Mouse (Mus musculus) B cell, adult 2 months (primary cell): ENCODE data around the gene Lmf1.
A peak's percentile ranks its signal among the peaks of the same experiment; 100 is the strongest.

ENCODE experiments used
- DNase-seq, 2 experiments: peaks; one replicate each; pipeline ENCODE4 v3.0.0; 2022

The Lmf1 gene

GRCm38 (mm10) chr17:25578920-25579319, at the start of gene Lmf1:
Gene Lmf1, plus strand, starts transcription at chr17:25579085.
- peak; percentile 99 for DNase-seq

DNA sequence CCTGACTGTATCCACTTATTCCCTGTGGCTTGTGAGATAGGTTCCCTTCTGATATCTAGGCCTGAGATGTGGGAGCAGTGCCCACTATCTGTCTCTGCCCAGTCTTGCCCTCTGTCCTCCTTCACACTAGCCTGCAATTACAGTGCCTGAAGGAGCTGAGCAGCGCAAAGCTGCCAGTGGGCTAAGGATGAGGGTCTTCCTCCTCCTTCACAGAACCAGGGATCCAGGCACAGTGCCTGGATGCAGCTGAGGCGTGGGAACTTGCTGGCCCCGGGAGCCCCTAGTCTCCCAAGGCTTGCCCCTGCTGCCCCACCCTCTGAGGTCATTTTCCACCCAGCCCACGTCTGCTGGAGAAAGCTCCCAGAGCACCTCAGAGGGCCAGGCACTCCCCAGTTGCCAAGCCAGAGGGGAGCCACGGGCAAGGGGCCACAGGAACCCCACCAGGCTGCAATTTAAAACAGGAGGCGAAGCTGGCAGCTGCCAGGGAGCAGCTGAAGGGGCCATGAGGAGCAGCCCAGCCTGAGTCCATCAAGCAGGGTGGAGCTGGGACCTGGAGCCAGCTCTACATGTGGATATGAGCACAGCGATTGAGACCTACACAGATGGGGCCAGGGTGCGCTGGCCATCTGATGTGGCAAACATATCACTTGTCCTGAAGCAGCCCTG, 48.4 kb upstream of the Lmf1 start:
- DNase-seq: no peak

DNA sequence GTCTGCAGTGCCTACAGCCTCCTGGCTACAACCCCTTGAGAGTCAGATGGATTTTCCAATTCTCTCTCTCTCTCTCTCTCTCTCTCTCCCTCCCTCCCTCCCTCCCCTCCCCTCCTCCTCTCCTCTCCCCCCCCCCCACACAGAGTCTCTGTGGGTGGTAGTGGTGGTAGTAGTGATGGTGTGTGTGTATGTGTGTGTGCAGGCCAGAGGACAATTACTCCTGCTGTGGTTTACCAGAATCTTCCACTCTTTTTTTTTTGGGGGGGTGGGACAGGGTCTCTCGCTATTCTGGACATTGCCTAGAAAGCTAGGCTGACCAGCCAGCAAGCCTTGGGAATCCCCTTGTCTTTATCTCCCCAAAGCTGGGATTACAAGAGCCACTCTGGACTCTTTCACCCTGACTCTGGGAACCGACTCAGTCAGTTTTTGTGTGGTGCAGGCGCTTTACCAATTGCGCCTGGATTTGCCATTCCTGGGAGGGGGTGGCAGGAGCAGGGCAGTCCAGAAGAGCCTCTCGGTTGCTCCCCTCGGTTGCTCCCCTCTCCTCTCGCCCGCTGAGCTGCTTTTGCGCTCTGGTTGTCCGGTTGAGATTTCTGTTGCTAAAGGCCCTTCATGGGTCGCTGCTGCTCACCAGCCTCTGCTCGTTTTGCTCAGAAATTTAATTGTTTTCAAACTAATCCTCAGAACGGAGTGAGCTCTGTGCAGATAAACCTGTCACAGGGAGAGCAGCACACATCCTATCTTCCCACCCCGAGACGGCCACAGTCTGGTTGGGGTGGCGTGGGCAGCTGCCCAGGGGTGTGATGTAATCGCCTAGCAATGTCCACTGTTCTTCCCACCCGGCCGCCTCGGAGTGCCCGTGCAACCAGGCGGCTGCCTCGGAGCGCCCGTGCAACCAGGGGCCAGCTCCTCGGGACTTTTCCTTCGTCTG, 39.7 kb upstream of the Lmf1 start:
- DNase-seq: no peak

DNA sequence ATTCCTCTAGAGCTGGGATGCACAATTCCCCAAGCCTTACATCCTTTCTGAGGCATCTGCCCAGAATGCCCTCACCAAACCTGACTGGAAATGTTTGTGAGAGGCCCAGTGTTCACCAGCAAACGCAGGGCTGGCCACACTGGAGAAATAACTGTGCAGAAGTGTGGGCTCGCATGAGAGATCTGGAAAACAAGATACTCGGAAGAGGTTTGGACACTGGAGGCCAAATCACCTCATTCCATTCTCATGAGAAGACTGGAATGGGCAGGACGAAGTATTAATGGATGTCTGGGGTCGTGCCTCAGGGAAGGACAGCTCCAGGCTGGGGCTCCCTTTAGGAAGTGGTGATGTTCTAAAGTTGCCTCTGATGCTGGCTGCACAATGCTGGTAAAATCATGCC, 38.2 kb upstream of the Lmf1 start:
- DNase-seq: no peak

DNA sequence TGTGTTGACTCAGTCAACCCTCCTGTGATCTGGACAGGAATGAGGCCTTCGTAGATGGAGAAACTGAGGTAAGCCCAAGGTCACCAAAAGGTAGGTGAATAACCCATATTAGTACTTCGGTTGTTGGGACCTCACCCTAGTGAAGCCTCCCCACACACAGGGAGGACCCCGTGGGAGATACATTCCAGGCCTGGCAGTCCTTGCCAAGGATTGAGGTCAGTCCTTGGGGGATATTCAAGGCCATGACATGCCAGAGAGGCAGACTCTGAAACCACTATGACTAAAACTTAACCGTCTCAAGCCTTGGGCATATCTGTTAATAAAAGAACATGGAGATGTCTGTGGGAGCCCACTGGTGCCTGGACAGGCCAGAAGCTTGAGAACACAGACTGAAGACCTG, 37.1 kb upstream of the Lmf1 start:
- no peak for DNase-seq

GRCm38 (mm10) chr17:25547026-25547425, 31.9 kb upstream of the Lmf1 start:
- DNase-seq: no peak

DNA sequence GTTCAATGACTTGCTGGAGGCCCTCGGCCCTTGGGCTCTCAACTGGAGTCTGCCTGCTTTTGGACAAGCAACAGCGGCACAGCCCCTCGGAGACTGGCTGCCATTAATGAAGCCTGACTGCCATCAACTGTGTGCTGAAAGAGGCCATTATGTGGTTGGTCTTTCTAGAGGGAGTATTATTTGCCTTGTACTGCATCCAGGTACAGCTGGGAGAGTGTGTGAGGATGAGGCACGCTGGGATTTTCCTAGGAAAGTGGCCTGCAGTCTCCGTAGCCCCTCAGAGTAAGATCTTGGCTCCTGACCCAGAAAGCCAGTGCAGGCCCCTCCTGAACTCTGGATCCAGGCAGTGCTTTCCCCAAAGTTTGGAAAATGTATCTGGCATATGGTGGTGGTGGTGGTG, 28.9 kb upstream of the Lmf1 start:
- no peak for DNase-seq

DNA sequence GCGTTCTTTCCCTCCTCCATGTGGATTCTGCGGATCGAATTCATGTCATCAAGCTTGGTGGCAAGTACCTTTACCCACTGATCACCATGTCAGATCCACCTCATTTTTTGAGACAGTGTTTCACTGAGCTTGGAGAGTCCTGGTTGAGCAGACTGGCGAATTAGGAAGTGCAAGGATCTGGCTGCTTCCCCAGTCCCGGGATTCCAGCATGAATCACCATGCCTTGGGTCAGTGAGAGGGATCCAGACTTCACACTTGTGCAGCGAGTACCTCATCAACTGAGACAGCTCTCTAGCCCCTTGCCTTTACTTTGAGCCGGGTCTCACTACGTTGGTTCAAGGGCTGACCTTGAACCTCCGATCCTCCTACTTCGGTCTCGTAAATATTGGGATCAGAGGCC, 27.6 kb upstream of the Lmf1 start:
- DNase-seq: no peak

- no peak for DNase-seq
Measured at GRCm38 (mm10) chr17:25555159-25555558, 23.7 kb upstream of the Lmf1 start.

DNA sequence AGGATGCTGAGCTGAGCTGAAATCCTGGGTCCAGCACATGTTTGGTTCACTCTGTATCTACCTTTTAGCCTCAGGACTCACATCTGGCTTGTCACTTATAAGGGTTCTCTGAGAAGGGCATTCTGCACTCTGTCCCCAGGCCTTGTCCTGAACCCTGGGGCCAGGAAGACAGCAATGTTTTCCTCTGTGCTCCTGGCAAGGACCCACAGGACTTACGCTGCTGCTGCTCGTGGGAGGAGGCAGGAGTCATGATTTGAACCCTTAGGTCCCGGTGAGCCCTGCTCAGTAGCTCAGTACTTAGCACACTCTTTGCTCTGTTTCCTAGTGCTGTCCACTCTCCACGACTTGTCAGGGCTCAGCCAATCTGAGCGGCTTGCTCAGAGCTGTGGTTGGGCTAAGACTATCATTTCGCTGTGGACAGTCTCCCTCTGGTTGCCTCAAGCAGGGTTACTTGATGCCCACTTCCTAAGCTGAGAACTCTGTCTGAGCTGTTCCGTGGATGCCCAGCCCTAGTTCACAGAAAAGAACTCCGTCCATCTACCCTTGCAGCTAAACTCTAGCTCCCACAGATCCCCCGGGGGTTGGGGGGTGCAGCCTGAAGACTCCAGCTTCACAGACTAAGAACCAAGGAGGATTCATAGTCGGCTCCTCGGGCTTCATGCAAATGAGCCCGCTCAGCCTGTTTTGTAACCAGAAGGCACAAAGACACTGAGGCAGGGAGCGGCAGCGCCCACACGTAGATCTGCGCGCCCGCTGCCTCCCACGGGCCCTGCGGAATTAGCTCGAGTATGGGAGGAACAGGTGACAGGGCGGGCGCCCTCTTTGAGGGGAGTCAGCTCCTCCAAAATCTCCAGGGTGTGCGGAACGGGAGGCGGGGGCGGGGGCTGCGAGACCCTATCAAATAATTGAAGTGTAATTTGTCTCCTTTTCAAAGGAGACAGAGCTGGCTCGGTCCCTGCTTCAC, 22.9 kb upstream of the Lmf1 start:
- no peak for DNase-seq

GRCm38 (mm10) chr17:25556630-25557354, 22.1 kb upstream of the Lmf1 start:
- DNase-seq: no peak

- DNase-seq: no peak
Measured at GRCm38 (mm10) chr17:25559634-25560033, 19.3 kb upstream of the Lmf1 start.

DNA sequence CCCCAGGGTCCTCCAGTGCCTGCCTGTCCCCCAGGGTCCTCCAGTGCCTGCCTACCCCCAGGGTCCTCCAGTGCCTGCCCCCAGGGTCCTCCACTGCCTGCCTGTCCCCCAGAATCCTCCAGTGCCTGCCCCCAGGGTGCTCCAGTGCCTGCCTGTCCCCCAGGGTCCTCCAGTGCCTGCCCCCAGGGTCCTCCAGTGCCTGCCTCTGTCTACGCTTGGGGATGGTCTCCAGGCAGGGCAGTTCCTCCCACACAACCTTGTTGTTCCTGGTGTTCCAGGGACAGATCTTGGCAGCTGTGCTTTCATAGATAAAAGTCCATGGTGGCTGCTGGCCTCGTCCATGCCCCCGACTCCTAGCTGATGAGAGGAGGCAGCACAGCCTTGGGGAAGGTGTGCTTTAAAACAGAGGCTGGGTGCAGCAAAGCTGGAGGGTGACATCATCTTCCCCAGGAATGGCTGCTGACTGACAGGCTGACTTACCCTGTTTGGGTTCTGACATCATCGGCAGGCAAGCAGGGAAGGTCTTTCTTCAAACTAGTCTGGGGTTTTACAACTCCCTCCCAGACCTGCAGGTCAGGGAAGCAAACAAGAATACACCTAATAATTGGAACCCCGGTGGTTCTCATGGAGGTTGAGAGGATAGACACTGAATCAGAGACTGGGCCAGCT, 18.2 kb upstream of the Lmf1 start:
- DNase-seq: no peak

DNA sequence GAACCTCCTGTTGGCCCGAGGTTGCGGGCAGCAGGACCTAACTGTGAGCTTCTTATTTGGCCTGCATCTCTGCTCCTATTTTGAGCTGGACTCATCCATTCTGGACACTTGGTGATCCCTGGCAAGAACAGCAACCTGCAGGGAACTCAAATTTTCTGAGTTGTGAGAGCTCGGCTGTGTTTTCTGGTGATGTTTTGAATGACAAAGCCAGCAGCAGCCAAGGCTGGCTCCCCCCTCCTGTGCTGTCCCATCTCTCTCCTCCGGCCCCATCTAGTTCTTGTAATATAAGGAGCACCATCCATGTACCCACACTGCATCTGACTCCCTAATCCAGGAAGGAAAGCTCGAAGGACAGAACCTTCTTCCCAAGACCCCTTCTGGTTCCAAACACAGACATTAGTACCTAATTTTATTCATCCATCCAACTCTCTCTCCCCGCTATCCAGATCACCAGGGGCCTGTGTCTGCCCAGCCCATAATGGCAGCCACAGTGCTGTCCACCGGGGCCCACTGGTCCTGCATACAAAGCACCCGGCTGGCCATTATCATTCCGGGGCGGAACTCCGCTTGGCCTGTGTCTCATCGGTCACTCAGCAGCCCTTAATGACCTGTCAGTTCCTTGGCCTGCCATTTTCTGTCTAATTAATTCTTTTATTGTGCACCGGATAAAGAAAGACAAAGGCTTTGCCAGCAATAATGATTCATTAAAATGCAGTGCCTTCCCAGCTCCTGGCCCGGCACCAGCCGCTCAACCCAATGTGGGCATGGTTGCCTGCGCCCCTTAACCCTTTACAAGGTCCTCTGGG, 17.5 kb upstream of the Lmf1 start:
- no peak for DNase-seq

DNA sequence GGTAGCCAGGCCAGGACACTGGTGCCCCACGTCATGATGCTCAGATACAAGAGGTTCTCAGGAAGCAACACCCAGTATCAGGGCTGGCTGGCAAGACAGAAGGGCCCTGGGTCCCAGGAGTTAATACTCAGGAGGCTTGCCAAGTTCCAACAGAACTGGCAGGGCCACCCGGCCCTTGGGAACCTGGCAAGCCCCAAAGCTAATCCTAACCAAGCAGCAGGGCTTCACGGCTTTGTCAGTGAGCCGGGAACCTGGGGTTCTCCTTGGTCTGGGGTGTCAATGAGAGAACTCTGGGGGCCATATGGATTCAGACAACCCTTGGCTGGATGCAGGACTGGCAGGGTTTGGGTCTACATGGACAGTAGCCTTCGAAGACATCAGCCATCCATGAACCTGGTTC, 14.4 kb upstream of the Lmf1 start:
- no peak for DNase-seq

DNA sequence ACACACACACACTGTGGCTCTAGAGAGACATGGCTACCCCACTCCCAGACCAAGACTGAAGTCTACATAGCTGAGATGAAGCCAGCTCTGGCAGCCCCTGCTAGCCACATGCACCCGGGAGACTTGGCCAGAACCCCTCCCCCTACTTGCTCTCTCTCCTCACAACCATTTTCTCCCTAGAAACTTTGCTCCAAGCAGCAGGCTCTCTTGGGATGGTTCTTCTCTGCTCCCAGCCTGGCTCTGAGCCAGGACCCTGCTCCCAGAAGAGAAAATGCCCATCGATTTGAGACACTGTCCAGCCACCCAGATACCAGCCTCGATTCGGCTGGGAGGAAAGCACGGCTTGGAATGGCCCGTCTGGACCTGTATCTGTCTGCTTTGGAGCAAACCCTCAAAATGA, 13.6 kb upstream of the Lmf1 start:
- DNase-seq: no peak

- DNase-seq: no peak
Measured at GRCm38 (mm10) chr17:25565860-25566600, 12.9 kb upstream of the Lmf1 start.

DNA sequence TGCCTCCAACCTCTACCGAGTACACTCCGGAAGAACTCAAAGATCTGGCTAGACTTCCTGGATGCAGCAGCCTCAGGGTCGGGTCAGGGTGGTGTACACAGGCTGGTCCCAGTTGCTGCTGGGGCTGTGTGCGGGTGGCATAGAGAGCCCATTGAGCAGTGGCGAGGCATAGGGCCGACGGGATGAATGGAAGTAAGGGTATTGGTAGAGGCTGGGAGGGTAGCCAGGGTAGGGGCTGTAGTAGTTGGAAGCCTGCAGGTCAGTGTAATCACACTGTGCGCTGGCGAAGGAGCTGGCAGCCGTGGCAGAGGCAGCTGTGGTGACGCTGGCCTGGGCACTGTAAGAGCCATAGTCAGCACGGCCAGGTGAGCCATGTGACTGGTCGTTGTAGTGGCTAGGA, 11.6 kb upstream of the Lmf1 start:
- no peak for DNase-seq

- peak; percentile 83 to 84 for DNase-seq
Measured at GRCm38 (mm10) chr17:25567745-25568144, 11.1 kb upstream of the Lmf1 start.

DNA sequence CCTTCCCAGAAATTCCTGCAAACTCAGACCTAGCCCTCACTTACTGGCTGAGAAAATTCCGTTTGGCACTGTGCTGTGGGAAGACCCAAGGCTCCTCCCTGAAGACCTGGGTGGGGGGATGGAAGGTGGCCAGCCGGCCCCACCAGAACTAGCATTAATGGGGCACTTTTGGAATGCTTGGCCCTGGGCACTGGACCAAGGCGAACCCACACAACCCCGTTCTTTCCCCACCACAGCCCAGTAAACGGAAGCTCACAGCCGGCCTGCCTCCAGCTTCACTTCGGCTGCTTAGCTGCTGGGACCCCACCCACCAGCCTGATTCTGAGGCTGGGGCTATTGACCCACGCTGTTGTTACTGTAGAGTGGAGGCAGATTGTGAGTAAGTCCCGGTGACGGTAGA, 10.7 kb upstream of the Lmf1 start:
- no peak for DNase-seq
